Mouse (Mus musculus) granulocyte monocyte progenitor cell, adult 5-6 weeks (primary cell): ENCODE results near the gene Glyctk. TPM values are rescaled to one million over a fixed set of nuclear protein-coding genes. Genes with fewer than 3 reads are reported as not detected.
A peak's percentile ranks its signal among the peaks of the same experiment; 100 is the strongest.

ENCODE experiments used
- ATAC-seq: replicated peaks from 2 replicates; pipeline ENCODE4 v1.8.0; 2016; ENCODE audit warnings: mild to moderate bottlenecking, moderate TSS enrichment, inconsistent platforms; ENCODE audit not compliant: poor library complexity, severe bottlenecking
- total RNA-seq, 2 experiments: library from RNA; stranded (forward) in 1 of 2; stranded (reverse) in 1 of 2; fragments of 200-712, 200-1000 nt in 1 of 2; fragments of >200 nt in 1 of 2; fragmentation: Nextera tagmentation in 1 of 2; gene quantifications; 2 replicates each; pipeline ENCODE4 v1.2.3; 2014 to 2017

The Glyctk gene
- 0.26 TPM in 1 of 2 replicates, not detected in the other for total RNA-seq (2014; fragmentation: Nextera tagmentation)
- total RNA-seq (2017), result 0.56 and 2.6 TPM in 2 replicates

DNA sequence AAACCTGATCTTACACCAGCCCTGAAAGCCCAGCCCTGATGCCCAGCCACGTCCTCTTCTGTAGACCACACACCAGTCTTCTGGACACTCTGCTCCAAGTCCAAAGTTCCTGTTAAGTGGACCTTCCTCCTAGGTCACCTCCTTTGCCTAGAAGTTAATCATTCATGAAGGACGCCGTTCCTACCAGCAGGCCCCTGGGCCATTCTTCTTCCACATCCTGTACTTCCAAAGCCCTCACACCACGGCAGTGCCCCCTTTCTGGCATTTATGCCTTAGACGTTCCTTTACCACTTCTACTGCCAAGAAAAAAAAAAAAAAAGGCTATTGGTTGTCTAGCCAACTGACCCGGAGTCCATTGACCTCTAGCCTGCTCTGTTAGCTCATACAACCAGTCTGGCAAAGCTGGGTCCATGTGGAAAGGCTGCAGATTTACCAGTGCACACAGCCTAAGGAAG is at the start of gene Glyctk:
Gene Glyctk (minus strand): TSS at position 102 of the 455 bp plus-strand sequence.
- no peak for ATAC-seq

DNA sequence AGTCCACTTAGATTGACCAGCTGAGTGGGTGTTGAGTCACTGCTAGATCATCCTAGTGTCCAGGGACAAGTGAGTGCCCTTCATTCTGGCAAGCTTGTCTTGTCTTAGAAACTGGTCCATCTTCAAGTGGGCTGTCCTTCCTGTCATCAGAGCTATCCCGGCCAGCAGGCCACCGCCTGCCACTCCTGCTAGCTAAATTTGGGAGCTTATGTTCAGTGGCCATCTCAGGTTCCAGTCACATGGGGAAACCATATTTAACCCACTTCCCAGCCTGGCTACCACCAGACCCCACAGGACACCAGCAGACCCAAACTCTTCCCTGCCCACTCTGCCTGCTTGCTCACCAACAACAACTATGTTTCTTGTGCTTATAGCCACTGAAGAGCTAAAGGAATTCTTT is 48.6 kb upstream of the Glyctk start:
- no peak for ATAC-seq

DNA sequence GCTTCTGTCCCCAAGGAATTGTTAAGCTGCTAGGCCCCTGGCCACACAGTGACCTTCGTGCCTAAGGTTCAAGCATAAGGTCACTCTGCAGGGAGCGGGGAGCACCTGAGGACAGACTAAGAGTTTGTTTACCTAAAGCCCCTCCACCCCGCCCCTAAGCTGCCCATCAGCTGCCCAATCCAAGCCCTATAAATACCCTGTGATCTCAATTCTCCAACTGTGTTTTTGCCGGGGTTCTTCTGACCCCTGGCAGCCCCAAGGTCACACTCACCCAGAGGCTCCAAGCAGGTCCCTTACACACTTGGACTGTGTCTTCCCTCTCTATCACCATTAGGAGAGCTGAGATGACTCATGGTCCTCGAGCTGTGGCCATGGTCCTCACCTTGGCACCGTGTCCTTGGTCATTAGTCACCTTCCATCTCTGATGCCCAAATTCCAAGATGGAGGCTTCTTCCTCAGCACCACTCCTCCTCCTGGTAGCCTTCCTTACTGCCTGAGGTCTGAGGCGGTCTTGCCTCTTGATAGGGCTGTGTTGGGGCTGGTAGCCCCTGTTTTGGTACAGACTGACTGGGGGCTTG is 47.9 kb upstream of the Glyctk start:
- no peak for ATAC-seq

- peak; percentile 39 for ATAC-seq
Observed at GRCm38 (mm10) chr9:106203990-106204851, 46.3 kb upstream of the Glyctk start.

DNA sequence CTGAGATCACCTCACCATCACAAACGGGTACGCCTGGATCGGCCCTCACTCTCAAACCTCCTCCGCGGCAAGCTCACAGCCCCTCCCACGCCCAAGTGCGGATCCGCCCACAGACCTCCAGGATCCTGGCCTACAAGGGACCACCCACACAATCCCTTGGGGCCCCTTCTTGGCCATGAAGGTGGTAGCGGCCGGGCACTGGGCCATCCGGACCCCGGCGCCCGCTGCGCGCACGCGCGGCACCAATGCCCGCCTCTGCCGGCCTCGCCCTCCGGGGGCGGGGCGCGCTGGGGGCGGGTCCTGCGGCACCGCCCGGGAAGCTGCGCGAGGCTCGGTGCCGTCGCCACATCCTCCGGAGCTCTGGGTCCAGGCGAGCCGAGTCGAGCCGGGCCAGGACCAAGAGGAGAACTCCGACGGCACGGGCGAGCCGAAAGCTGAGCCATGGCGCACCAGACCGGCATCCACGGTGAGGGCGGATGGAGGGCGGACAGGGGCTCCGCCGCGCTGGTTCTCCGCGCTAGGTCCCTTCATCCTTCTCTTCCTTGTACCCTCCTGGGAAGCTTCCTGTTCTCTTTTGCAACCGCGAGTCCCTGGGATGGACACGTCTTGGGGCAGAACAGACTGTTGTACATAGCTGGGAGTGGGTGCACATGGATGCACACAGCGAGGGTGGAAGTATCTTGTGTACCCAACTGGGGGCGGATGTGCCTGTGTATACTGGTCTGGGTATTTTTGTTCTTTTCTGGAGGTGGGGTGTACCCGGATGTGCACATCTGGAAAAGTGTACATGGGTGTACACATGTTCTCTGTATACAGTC is 45.1 kb upstream of the Glyctk start, which contains the start of gene Twf2:
Gene Twf2 (plus strand): TSS at position 290 of the 818 bp plus-strand sequence.
- ATAC-seq, result peak; percentile 55

DNA sequence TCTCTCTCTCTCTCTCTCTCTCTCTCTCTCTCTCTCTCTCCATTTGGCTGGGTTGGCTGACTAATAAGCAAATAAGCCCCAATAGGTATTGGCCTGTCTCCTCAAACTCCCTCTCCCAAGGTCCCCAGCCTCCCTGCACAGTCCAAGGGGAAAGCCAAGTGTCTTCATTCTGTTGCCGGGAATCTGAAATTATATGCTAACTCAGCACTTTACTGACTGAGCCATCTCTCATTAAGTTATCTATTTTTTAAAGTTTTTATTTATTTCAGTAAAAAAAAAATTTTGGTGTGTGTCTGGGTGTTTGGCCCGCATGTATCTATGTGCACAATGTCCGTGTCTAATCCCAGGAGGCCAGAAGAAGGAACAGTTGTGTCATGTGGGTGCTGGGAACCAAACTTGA is 44.0 kb upstream of the Glyctk start:
- ATAC-seq, result no peak

- peak; percentile 43 for ATAC-seq
Observed at GRCm38 (mm10) chr9:106199535-106200272, 41.8 kb upstream of the Glyctk start, which contains the start of gene Ppm1m. Ppm1m (minus strand) TSS chr9:106199746.

GRCm38 (mm10) chr9:106198962-106199458 is 41.1 kb upstream of the Glyctk start:
- peak; percentile 45 for ATAC-seq

DNA sequence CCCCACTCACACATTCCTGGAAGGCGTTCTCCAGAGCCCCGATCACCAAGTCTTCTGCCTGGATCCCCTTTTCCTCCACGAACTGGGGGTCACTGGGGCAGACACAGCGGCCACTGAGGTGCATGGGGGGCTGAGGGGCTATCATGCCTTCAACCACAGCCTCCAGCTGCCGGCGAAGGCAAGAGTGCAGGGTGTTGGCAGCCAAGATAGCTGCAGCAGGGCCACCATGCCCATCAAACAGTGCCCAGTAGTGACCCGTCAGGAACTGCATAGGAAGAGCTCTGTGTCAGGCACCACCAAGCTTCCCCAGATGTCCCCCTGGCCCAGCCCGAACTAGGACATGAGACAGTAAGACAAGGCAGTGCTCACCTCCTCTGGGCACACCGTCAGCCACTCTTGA is 39.8 kb upstream of the Glyctk start:
- no peak for ATAC-seq

DNA sequence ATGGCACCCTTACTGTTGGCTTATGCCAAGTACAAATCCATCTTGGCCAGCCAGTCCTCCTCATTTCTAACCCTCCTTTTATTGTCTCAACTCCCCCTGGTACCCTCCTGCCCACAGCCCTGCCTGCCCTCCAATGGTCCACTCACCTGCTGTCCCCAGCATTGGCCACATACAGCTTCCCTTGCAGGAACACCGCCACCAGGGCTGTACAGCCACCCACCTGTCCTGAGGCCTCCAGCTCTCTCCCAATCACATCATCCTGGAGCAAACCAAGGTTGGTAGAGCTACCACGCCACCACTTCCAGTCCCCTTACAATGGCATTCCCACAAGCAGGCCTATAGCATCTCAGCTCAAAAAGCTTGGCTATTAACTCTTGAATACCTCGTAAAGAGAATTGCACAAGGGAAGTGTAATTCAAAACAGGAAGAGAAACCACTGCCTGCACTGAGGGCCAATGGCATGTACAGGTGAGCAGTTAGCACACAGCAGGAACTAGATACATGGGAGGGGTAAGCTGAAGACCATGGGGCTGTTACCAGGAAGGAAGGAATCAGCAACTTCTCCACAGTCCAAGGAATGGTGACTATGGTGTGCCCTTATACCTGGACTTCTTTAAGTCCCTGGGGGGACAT is 39.3 kb upstream of the Glyctk start:
- ATAC-seq, result peak; percentile 20

DNA sequence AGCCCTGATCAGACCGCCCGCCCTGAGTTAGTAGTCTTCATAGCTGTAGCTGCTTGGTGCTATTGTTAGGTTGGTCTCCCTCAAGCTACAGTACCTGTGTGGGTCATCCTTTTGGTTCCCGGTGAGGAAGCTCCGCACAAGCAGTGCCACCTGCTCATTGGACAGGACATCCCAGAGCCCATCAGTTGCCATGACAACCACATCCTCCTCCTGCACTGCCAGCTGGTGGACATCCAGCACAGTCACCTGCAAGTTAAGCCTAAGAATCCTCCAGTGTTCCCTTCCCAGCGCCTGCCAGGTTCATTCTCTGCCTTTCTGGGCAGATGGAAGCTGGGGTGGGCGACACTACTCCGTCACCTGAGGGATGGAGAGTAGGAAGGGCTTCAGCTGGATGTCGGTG is 37.8 kb upstream of the Glyctk start:
- ATAC-seq, result no peak

DNA sequence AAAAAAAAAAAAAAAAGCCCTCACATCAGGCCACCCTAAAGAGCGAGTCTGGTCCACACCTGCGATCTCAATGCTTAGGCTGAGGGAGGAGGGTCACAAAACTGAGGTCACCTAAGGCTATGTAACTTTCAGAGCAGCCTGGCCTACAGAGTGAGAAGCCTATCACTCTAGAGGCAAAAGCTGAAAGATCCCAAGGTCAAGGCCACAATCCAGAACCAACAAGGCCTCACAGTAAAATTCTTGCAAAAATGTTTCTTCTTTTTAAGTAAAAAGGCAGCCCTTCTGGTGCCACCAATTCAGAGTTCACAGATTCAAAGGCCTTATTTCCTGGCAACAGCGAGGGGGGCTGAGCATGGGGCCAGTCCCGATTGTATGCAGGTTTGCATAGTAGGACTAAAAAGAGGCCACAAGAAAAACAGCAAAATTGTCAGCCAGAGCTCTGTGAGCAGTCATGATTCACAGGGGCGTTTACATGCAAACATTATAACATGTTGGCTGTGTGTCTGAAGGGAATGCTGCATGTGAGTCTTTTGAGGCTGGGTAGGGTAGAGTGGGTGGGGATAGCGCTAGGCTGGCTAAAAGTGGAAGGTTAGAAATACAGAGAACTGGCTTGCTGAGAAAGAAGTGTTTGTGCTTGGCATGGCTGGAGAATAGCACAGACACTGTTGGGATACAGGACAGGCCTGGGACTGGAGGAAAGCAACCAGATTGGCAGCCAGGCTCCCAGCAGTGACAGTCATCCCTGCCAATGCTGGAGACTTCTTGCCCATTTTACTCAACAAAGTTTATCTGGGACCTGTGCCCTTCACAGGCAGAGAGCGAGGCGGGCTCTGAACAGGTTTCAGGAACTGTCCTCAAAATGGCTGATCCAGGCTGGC is 36.2 kb upstream of the Glyctk start:
- no peak for ATAC-seq

DNA sequence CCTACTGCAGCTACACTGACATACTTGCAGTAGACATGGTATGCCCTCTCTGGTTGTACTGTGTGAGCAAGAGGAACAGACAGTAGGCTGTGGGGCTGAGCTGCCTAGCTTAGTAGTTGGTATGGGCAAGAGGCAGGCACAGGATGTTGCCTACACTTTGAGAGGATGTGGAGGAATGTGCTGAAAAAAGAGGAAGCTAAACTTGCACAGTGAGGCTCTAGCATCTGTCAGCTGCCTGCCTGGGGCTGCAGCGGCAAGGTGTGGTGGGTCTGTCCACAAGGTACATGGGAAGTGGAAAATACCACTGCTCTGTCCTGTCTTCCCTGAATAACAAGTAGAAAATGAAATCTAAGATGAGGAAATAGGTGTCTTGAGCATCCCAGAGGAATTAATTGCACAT is 35.1 kb upstream of the Glyctk start:
- peak; percentile 91 for ATAC-seq

GRCm38 (mm10) chr9:106192024-106192423 is 34.1 kb upstream of the Glyctk start:
- no peak for ATAC-seq

DNA sequence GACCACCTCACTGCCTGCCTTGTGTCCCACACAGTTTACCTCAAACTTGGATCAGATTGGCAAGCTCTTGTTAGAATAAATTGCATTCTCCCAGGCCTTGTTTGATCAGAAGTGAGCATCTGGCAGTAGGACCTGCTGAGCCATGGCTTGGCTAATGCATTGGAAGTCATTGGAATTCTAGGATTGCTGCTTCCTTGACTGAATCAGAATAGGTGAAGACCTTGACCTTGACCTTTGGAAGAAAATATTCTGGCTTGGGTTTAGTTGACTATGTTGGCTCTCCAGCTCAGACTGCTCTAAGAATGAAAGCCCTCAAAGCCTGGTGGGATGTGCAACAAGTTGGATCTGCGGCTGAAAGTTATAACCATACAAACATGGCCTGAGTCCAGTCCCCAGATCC is 33.4 kb upstream of the Glyctk start:
- ATAC-seq, result no peak

- ATAC-seq, result no peak
Observed at GRCm38 (mm10) chr9:106183996-106184395, 26.1 kb upstream of the Glyctk start.

DNA sequence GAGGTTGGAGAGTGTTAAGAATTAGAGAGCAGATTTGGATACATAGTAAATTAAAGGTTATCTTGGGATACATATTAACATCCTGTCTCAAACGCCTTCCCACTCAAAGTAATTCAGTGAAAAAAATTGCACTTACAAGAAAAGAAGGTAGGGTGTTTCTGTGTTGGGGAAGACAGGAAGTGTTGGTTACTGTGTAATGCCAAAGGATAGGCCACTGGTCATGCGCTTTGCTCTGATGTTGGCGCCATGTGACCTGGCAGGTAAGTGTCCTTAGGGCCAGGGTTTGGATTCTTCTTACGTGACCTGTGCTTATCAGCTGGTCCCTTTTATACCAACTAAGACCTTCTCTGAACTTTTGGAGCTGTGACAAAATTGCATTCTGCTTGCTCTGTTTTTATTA is 24.2 kb upstream of the Glyctk start:
- no peak for ATAC-seq

DNA sequence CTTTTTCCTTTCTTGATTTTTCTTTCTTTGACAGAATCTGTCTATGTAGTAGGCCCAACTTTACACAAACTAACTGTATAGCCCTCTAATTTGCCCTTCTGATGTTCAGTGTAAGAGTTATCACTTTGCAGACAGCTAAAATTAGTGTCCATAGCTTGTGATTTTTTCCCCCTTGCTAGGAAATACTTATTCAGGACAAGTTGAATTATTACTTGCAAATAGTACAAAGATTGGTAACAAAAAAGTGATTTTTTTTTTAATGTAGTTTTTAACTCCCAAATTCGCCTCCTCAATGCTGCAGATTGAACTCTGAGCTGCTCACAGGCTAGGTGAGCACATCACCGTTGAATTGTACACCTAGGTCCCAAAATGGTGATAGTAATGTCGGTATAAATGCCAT is 22.0 kb upstream of the Glyctk start:
- no peak for ATAC-seq
